Mouse (Mus musculus) urinary bladder, adult 2 months (tissue): ENCODE results near the gene Armc5. TPM values are rescaled to one million over a fixed set of nuclear protein-coding genes. Genes with fewer than 3 reads are reported as not detected.

ENCODE experiments used
- DNase-seq: peaks from one replicate; pipeline ENCODE4 v3.0.0; 2022; ENCODE audit warnings: low spot score
- polyA plus RNA-seq: library from polyadenylated mRNA; depleted of rRNA; stranded (reverse); fragments of >200 nt; gene quantifications from 2 replicates; pipeline ENCODE4 v1.2.3, GENCODE M21; 2012

Armc5 gene
- polyA plus RNA-seq, 1 experiment: 18.6 TPM

GRCm38 (mm10) chr7:128246496-128247391, 9.6 kb downstream of the Armc5 start, which contains the start of gene Tgfb1i1:
Tgfb1i1 (plus strand) TSS chr7:128246812.
- DNase-seq: peak; percentile 45

DNA sequence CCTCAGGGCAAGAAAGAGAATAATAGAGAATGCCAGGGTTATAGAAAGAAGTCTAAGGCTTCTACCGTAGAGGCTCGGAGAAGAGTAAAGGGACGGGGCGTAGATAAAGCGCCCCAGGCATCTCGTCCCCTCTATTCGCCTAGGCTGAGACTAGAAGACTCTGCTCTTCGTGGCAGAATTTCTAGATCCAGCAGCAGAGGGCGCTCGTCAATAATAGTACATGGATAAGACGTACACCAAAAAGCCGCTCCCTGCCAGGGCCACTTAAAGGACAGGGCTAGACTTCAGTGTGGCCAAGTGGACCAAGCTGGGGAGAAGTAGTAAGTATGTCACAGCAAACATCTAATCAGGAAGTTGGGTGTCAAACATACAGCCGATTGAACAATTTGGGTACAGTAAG, 10.3 kb downstream of the Armc5 start:
- DNase-seq: peak; percentile 57

- no peak for DNase-seq
Observed at GRCm38 (mm10) chr7:128248081-128249042, 11.2 kb downstream of the Armc5 start.

GRCm38 (mm10) chr7:128249998-128250397, 12.9 kb downstream of the Armc5 start:
- DNase-seq: no peak

DNA sequence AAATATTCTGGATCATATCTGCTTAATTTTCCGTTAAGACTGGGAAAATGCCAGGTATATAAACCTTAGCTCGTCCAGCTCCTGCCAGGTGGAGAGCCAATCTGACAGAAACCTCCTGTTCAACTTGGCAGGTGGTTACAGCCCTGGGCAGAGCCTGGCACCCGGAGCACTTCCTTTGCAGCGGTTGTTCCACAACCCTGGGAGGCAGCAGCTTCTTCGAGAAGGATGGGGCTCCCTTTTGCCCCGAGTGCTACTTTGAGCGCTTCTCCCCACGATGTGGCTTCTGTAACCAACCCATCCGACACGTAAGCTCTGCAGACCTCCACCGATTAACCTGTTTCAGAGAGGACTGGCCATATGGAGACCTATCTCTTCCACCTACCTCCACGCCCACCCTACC, 14.8 kb downstream of the Armc5 start:
- no peak for DNase-seq

DNA sequence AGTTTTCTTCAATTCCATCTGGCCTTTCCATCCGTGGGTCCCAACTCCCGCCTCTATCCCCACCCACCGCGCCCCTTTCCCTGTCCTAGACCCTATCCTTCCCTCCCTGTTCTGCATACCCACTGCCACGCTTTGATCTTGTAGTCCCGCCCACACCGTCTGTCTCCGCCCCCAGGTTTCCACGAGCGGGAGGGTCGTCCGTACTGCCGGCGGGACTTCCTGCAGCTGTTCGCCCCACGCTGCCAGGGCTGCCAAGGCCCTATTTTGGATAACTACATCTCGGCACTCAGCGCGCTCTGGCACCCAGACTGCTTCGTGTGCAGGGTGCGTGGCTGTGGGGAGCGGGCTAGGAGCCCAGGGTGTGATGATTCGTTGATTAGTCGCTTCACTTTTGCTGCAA, 15.5 kb downstream of the Armc5 start:
- no peak for DNase-seq

DNA sequence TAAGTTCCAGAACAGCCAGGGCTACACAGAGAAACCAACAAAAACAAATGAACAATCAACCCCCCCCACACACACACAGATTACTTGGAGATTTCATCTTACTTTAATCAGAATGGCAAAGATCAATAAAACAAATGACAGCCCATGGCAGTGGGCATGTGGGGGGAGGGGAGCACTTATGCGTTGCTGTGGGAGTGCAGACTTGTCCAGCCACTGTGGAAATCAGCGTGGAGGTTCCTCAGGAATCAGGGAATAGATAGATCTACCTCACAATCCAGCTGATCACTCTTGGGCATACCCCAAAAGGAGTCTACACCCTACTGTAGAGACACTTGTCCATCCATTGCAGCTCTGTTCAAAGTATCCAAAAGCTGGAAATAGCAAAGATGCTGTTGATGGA, 17.8 kb downstream of the Armc5 start:
- DNase-seq: no peak

DNA sequence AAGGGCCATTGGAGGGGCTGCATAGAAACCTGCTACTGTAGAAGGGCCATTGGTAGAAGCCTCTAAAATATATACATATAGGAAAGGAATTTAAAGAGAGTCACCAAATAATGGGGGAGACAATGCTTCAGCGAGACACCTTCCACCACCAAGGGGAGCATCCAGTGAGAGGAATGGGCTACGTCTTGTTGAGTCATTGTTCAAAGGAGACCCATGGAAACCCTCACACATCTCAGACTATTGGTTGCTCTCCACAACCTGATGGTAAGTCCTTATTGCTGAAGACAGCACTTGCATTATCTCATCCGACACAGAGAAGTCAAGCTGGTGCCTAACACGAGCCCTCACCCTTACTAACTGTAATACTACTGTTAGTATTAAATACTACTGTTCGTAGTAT, 18.6 kb downstream of the Armc5 start:
- no peak for DNase-seq

DNA sequence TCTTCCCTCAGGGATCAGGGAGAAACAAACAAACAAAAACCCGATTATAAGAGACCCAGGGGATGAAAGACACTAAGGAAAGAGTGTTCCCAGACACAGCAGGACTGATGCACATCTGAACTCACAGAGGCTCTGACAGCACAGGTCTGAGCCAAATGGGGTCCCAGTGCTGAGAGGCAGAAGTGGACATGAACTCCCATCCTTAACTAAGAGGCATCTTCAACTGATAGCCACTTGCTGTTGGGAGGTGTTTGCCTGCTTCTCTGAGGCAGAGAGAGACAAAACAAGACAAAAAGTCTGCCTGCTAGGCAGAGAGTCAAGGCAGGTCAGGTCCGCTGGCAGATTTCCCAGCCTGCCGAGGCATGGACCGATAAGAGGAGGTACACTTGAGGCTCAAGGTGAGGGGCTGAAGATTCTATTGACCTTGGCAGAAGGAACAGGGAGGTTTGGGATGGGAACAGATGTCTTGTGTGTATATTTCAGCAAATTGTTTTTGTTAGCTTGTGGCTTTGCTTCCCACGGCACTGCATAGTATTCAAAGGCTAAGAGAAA, 19.7 kb downstream of the Armc5 start:
- no peak for DNase-seq

DNA sequence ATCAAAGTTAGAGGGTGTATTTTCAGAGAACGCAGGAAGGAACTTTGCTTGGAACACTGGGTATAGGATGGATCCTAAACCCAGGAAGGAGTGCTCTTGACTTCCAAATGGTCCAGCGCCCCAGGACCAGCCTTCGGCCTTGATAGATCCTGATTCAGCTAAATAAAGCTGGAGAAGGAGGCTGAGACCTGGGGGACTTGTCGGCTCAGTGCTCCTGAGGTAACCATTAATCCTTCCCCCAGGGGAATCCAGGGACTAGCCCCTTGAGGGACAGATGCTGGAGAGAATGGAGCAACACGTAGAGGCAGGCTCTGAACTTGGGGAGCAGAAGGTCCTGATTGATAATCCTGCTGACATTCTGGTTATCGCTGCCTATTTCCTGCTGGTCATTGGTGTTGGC, 28.3 kb downstream of the Armc5 start, which contains the start of gene Slc5a2:
Gene Slc5a2, plus strand, starts transcription at position 247 of the 400 bp plus-strand sequence.
- DNase-seq: no peak

GRCm38 (mm10) chr7:128266056-128266455, 28.9 kb downstream of the Armc5 start:
- no peak for DNase-seq

GRCm38 (mm10) chr7:128267391-128267790, 30.2 kb downstream of the Armc5 start:
- DNase-seq: no peak

DNA sequence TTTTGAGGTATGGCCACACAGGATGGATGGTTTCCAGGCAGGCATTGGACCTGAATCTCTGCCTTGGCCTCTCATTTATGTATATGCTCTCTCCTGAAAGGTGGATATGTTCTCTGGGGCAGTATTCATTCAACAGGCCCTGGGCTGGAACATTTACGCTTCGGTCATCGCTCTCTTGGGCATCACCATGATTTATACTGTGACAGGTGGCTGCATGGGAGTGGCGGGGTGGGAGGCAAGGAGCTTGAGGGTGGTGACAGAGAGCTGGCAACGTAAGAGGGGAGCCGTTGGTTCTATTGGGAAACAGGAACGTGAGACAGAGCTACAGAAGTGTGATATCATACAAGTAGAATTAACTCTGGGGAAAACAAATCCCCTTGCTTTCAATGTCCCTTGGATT, 30.7 kb downstream of the Armc5 start:
- no peak for DNase-seq

- no peak for DNase-seq
Observed at GRCm38 (mm10) chr7:128270431-128270850, 33.3 kb downstream of the Armc5 start.

- no peak for DNase-seq
Observed at GRCm38 (mm10) chr7:128271496-128271895, 34.4 kb downstream of the Armc5 start.

GRCm38 (mm10) chr7:128276051-128276450, 38.9 kb downstream of the Armc5 start:
- no peak for DNase-seq

- DNase-seq: no peak
Observed at GRCm38 (mm10) chr7:128279750-128280149, 42.6 kb downstream of the Armc5 start.

GRCm38 (mm10) chr7:128281765-128282164, 44.6 kb downstream of the Armc5 start:
- DNase-seq: no peak

DNA sequence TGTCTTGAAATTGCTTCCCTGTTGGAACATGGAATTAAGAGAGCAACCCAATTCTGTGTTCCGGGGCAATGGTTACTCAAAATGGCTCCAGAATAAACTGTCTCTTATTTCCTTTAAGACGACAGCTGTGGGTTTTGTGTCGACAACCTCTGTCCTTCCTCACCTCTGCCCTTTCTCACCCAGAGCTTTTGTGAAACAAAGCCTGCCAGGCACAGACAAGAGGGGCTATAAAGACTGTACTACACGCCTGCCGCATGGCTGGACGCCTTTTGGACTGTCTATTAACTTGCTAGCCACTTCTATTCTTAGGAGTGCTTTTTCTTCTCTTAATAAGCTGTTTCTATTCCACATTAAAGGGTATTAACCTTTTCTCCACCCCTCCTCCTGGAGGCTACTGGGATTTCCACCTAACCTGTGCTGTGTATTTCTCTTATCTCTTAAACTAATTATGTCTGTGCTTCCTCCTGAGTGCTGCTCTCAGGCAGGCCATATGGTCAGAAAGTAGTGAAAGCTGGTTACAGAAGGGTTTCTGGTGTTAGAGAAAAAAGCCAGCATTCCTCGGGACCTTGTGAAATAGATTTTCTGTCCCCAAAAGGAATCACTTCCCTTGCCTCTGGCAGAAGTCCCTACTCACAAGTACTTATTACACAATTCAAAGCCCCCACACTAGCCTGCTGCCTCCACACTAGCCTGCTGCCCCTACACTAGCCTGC, 45.5 kb downstream of the Armc5 start:
- no peak for DNase-seq

DNA sequence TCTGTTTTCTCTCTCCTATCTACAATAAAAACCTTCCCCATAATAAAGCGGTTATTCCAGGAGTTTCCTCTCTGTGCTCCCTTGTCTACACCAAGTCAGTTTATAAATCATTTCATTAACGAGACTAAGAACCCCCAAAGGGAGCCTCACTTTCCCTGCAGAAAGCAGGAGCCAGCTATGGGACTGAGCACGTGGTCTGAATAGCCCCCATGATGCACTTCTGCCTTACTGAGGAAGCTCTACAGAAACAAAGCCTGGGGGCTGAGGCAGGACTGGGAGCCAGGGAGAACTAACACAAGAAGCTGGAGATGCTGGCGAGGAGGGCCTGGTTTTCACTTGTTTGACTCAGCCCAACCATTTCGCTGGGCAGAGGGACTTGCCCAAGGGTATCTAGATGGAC, 46.9 kb downstream of the Armc5 start:
- no peak for DNase-seq

- DNase-seq: no peak
Observed at GRCm38 (mm10) chr7:128285060-128285459, 47.9 kb downstream of the Armc5 start.
